Mouse (Mus musculus) limb, embryonic 12.5 days (tissue): ENCODE measurements around the gene Abhd12. TPM values are rescaled to one million over a fixed set of nuclear protein-coding genes. Genes with fewer than 3 reads are reported as not detected.

Experiments
- ATAC-seq: fragments of 200-750 bp; cut with Nextera tagmentation; 2 replicates; pipeline ENCODE4 v1.8.0; 2017; ENCODE audit warnings: low read depth, moderate TSS enrichment; ENCODE audit not compliant: insufficient number of reproducible peaks, insufficient read depth, low FRiP score, low TSS enrichment
- H3K27ac ChIP-seq: fragments of 300-500 bp; sonication (generic); 2 replicates; pipeline ENCODE4 v1.5.1; 2016; ENCODE audit warnings: mild to moderate bottlenecking, moderate library complexity
- H3K27me3 ChIP-seq: fragments of 300-500 bp; sonication (generic); 2 replicates; pipeline ENCODE4 v1.6.1; 2016; ENCODE audit warnings: mild to moderate bottlenecking, moderate library complexity
- H3K36me3 ChIP-seq: fragments of 300-500 bp; sonication (generic); 2 replicates; pipeline ENCODE4 v1.6.1; 2016; ENCODE audit warnings: mild to moderate bottlenecking, moderate library complexity
- H3K4me1 ChIP-seq: fragments of 300-500 bp; sonication (generic); replicated peaks from 2 replicates; pipeline ENCODE4 v1.6.1; 2016
- H3K4me2 ChIP-seq: fragments of 300-500 bp; sonication (generic); 2 replicates; pipeline ENCODE4 v1.6.1; 2016; ENCODE audit warnings: mild to moderate bottlenecking, moderate library complexity
- H3K4me3 ChIP-seq: fragments of 300-500 bp; sonication (generic); replicated peaks from 2 replicates; pipeline ENCODE4 v1.5.1; 2016; ENCODE audit warnings: mild to moderate bottlenecking
- H3K9ac ChIP-seq: fragments of 300-500 bp; sonication (generic); replicated peaks from 2 replicates; pipeline ENCODE4 v1.6.1; 2016; ENCODE audit warnings: mild to moderate bottlenecking, moderate library complexity
- H3K9me3 ChIP-seq: fragments of 300-500 bp; sonication (generic); 2 replicates; pipeline ENCODE4 v1.6.1; 2016; ENCODE audit warnings: mild to moderate bottlenecking, moderate library complexity
- WGBS: fragments of 180-500 bp; shearing (Covaris S2); methylation state at CpG from one replicate; pipeline ENCODE4 v1.1.7; 2016; 5-methylcytosine and 5-hydroxymethylcytosine counted together
- polyA plus RNA-seq: library from polyadenylated mRNA; unstranded; fragments of >200 nt; fragmentation: Nextera tagmentation; extraction: Ambion mirVana; gene quantifications from 2 replicates; pipeline ENCODE4 v1.2.1, GENCODE M21; 2016

The Abhd12 gene
- polyA plus RNA-seq, 1 experiment from 2014 or later = 61.8 TPM

DNA sequence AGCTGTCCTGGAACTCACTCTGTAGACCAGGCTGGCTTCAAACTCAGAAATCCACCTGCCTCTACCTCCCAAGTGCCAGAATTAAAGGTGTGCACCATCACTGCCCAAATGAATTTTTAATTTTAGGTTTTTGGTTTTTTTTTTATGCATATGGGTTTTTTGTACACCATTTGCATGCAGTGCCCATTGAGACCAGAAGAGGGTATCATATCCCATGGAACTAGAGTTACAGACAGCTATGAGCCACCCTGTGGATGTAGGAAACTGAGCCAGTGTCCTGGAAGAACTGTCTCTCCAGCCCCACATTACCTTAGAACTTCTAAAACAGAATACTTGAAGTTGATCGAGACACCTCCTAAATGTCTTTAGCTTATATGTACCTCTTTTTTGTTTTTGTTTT lies 101.5 kb downstream of the Abhd12 start:
- Histone ChIP-seq H3K9ac (no peak overlapping the region), H3K4me1 (no peaks in the 10 kb centered on the region), H3K4me3 (no peak overlapping the region), H3K36me3 (peaks cover 75% of the 10 kb centered on the region), H3K4me2 (no peak overlapping the region), H3K27ac (no peak overlapping the region), H3K9me3 (no peaks in the 10 kb centered on the region), H3K27me3 (no peaks in the 10 kb centered on the region)
- ATAC-seq = no peak
- 95% methylated on average over 1 of the region's 1 CpGs for WGBS

DNA sequence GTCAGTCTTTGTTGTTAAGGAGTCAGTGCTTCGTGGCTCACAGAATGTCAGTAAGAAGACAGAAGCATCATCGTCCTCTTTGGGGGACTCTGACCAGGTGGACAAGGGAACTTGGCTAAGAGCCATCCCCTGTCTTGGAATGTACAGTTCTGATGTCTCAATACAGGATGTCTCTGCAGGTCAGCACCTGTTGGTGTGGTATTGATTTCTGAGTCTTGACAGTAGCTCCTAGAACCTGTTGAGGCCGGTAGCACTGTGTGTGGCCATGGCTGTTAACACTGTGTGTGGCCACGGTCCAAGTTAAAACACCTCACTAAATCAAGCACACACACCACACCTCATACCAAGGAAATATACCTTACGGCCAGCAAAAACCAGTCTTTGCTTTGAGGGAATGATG lies 103.9 kb downstream of the Abhd12 start:
- no peak overlapping the region for H3K9ac ChIP-seq
- no peak overlapping the region for H3K4me3 ChIP-seq
- ATAC-seq = 0 out of 2 replicates have a peak, but pooled peaks have one; percentile 15

DNA sequence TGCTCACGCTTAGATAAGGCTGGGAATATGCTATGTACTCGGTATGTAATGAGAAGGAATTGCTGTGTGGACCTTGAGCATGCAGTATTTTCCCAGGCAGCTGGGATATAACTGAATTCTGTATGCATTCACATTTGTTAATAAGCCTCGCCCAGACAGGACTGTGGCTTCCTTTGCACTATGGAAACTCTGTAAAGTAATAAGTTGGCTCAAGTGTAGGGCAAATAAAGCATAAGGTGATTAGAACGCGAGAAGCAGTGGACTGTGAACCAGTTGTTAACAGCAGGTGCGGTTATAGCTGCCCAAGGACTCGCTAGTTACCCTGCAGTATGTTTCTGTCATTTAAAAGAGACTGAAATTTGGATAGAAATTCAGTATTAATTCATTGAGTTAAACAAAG lies 106.5 kb downstream of the Abhd12 start:
- no peaks in the 10 kb centered on the region for H3K27me3 ChIP-seq
- H3K4me3 ChIP-seq = no peak overlapping the region
- no peak overlapping the region for H3K4me2 ChIP-seq
- 91% methylated on average over 7 of the region's 7 CpGs for whole genome bisulfite sequencing
- no peak overlapping the region for H3K27ac ChIP-seq
- ATAC-seq = no peak
- peaks cover 74% of the 10 kb centered on the region for H3K36me3 ChIP-seq
- no peak overlapping the region for H3K9ac ChIP-seq
- no peaks in the 10 kb centered on the region for H3K4me1 ChIP-seq
- no peaks in the 10 kb centered on the region for H3K9me3 ChIP-seq

More for the DNA sequence above, 103.9 kb downstream of the Abhd12 start:
- H3K9me3 ChIP-seq = no peaks in the 10 kb centered on the region
- no peak overlapping the region for H3K27ac ChIP-seq
- H3K36me3 ChIP-seq = peaks cover 68% of the 10 kb centered on the region
- no peak overlapping the region for H3K4me2 ChIP-seq
- H3K27me3 ChIP-seq = no peaks in the 10 kb centered on the region
- no peaks in the 10 kb centered on the region for H3K4me1 ChIP-seq
- WGBS = 81% methylated on average over 5 of the region's 5 CpGs

DNA sequence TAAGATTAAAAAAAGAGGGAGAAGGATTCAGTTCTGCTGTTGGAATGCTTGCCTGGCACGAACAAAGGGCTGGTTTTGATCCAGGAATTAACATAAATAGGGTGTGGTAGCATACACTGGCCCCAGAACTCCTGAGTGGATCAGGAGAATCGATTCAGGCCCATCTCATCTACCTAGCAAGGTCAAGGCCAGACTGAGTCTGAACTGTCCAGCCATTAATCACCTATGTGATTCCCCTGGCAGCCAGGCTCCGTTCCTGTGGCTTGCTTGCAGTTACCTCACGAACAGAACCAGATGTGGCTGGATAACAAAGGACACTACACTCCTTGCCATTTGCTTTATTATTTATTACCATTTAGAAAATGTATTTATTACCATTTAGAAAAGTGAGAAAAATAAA lies 111.2 kb downstream of the Abhd12 start:
- H3K4me1 ChIP-seq = peaks cover 1% of the 10 kb centered on the region
- H3K4me3 ChIP-seq = no peak overlapping the region
- no peak overlapping the region for H3K4me2 ChIP-seq
- no peak overlapping the region for H3K9ac ChIP-seq
- no peak for ATAC-seq
- no peaks in the 10 kb centered on the region for H3K9me3 ChIP-seq
- WGBS = 54% methylated on average over 4 of the region's 4 CpGs
- peaks cover 56% of the 10 kb centered on the region for H3K36me3 ChIP-seq
- no peaks in the 10 kb centered on the region for H3K27me3 ChIP-seq
- no peak overlapping the region for H3K27ac ChIP-seq

DNA sequence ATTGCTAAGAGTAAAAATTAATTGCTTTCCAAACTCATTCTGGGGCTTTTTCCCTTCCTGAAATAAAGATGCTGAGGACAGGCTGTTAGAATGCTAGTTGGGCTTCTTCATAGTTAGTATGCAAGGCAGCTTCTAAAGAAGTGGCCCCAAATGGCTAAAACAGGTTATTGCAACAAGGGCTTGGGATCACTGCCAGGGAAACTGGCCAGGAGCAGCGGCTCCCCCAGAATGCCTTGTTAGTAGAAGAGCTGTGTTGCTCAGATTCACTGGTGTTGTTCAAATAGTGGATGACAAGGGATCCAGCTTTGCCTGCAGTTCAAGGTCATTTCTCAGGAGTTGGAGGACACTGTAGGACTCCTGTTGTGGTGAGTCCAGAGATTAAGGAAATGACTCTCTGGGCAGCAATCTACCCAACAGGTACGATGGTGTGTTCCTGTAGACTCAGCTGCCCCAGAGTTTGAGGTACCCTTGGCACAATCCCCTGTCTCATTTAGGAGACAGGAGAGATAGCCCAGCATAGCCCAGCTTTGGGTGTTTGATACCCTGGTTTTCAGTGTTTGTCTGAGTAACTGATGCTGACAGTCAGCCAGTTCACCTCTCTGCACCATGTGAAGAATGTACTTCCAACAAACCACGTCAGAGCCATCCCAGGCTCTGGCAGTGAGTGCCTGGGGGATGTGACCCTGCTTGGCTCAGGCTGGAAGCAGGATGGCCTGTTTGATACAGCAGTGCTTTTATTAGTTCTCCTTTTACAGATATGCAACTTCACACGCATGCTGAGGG lies 115.6 kb downstream of the Abhd12 start:
- ATAC-seq = no peak
- Histone ChIP-seq H3K9me3 (no peaks in the 10 kb centered on the region), H3K4me1 (peaks cover 19% of the 10 kb centered on the region), H3K36me3 (peaks cover 24% of the 10 kb centered on the region; the same call in 1 of the 2 replicates), H3K4me3 (no peak overlapping the region), H3K4me2 (peak overlapping the region; percentile 22; the same call in 1 of the 2 replicates), H3K27me3 (no peaks in the 10 kb centered on the region), H3K27ac (no peak overlapping the region), H3K9ac (no peak overlapping the region)
- WGBS = 67% methylated on average over 4 of the region's 4 CpGs

DNA sequence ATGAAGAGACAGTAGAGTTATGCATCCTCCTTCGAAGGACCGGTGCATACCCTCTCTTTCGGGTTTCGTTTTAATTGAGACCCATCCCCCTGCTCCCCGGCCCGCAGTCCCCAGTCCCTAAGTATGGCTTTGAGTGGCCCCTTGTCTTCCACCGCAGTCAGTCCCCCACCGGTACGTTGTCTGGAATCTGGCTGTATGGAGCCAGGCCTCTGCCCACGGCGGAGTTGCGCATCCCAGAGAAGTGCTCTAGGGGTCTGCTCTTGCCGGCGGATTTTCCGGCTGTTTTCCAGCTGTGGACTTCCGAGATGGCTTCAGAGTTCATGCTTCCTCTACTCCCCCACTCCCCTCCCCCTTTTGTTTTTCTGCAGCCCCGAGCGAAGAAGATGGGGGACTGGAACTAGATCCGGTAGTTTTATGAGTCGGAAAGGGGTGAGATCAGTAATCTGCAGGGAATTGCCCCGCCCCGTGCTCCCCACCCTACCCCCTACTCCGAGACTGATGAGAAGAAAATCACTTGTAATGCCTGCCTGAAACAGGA lies 117.2 kb downstream of the Abhd12 start:
- peak overlapping the region; percentile 72; the same call in 1 of the 2 replicates for H3K27ac ChIP-seq
- H3K4me1 ChIP-seq = peaks cover 19% of the 10 kb centered on the region
- H3K9ac ChIP-seq = peak overlapping the region; percentile 70
- no peaks in the 10 kb centered on the region for H3K9me3 ChIP-seq
- peak overlapping the region; percentile 82 for H3K4me2 ChIP-seq
- no peaks in the 10 kb centered on the region for H3K27me3 ChIP-seq
- under 1% methylated on average over 23 of the region's 23 CpGs for whole genome bisulfite sequencing
- H3K4me3 ChIP-seq = peak overlapping the region; percentile 84
- peak; percentile 2 for ATAC-seq
- H3K36me3 ChIP-seq = peaks cover 13% of the 10 kb centered on the region; the same call in 1 of the 2 replicates

DNA sequence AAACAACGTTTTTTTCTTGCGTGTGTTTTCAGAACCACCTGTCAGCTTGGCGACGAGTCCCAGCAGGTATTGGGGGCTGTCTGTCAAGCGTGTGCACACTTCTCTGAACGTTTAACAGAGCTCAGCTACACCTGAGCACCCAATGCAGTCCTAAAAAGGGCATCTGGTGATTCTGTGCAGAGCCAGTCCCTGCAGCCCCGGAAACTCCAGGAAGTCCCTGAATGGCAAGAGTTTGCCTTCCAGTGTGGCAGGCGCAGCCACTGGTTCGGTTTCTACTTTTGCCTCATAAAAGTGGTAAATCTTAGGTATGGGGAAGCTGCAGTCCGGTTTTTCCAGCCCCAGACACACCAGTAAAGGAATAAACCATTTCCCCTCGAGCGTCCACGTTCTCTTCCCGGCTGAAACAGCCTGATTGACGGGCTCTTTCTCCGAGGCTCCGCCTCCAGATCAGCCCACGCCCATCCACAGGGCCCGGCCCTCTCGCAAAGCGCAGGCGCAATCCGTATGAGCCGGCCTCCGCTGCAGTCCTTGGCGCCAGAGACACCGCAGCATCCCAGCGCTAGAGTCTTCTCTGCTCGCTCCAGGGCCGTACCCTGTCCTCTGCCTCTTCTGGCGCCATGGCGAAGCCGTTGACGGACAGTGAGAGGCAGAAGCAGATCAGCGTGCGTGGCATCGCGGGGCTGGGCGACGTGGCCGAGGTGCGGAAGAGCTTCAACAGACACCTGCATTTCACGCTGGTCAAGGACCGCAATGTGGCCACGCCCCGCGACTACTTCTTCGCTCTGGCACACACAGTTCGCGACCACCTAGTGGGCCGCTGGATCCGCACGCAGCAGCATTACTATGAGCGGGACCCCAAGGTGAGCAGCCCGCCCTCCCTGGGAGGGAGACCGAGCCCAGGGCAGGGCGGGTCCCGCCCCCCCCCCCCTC lies 118.0 kb downstream of the Abhd12 start, which contains the start of gene Pygb:
Gene Pygb (plus strand): TSS at position 485 of the 930 bp plus-strand sequence.
- Histone ChIP-seq H3K27me3 (no peaks in the 10 kb centered on the region), H3K9ac (peak within 1 kb of the TSS; percentile 70), H3K9me3 (no peaks in the 10 kb centered on the region), H3K36me3 (peaks cover 10% of the 10 kb centered on the region; the same call in 1 of the 2 replicates), H3K4me3 (peak within 1 kb of the TSS; percentile 84), H3K4me2 (peak within 1 kb of the TSS; percentile 82), H3K27ac (peak within 1 kb of the TSS; percentile 72), H3K4me1 (peaks cover 19% of the 10 kb centered on the region)
- WGBS = 3% methylated on average over 57 of the region's 58 CpGs
- peak; percentile 96 for ATAC-seq

DNA sequence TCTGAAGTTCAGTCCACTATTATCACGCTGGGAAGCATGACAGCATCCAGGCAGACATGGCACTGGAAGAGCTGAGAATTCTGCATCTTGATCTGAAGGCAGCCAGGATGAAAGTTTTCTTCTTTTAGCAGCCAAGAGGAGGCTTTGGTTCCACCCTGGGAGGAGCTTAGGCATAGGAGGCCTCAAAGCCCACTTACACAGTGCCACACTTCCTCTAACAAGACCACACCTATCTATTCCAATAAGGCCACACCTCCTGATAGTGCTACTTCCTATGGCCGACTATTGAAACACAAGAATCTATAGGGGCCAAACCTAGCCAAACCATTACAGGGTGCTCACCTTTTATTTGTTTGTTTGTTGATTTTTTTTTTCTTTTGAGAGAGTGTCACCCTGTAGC lies 121.7 kb downstream of the Abhd12 start:
- WGBS = 83% methylated on average over 2 of the region's 2 CpGs
- Histone ChIP-seq H3K27ac (no peak overlapping the region), H3K27me3 (no peaks in the 10 kb centered on the region), H3K36me3 (no peaks in the 10 kb centered on the region), H3K4me1 (peaks cover 15% of the 10 kb centered on the region), H3K4me3 (no peak overlapping the region), H3K9me3 (no peaks in the 10 kb centered on the region), H3K9ac (no peak overlapping the region), H3K4me2 (no peak overlapping the region)
- no peak for ATAC-seq

Other genes with a start within 250 kb of the Abhd12 start
- gene Acss1, start 236.2 kb downstream of the Abhd12 start, polyA plus RNA-seq = 4.8 and 5.2 TPM in 2 replicates
- not detected in 2 replicates for gene Vsx1, start 215.4 kb downstream of the Abhd12 start, polyA plus RNA-seq
- 24.2 and 25.0 TPM in 2 replicates for gene Entpd6, start 155.7 kb downstream of the Abhd12 start, polyA plus RNA-seq
- gene Pygb, start 118.0 kb downstream of the Abhd12 start, polyA plus RNA-seq = 84.0 and 85.4 TPM in 2 replicates
- gene Gins1, start 659 bp upstream of the Abhd12 start, polyA plus RNA-seq = 73.3 and 74.6 TPM in 2 replicates
- gene Ninl, start 134.6 kb upstream of the Abhd12 start, polyA plus RNA-seq = 13.2 and 14.5 TPM in 2 replicates
- 51.4 and 53.4 TPM in 2 replicates for gene Nanp, start 134.7 kb upstream of the Abhd12 start, polyA plus RNA-seq
- not detected in 2 replicates for gene Gm14151, start 187.6 kb upstream of the Abhd12 start, polyA plus RNA-seq
- gene Gm14147, start 193.5 kb upstream of the Abhd12 start, polyA plus RNA-seq = not detected in 2 replicates